Mouse (Mus musculus): Measurements from ENCODE around the gene Zfp652. TPM values are rescaled to one million over a fixed set of nuclear protein-coding genes. Genes with fewer than 3 reads are reported as not detected.

The Zfp652 gene
- polyA plus RNA-seq, 1 experiment from 2014 or later: 6.7 TPM

DNA sequence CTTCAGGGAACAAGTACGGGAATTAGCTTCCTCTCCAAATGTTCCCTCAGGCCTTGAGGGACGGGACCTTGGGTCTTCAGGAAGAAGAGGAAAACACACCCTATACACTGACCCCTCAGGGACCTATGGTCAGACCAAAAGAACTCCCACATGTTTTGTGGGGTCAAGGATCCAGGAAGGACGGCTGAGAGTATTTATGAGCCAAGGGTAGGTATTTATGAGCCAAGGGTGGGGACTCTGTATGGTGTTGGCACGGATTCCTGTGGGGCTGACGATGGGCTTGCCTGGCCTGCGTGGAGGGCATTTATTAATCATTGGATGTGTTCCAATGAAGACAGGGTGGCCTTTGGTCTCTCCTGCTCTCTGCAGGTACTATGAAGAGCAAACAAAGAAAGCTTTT is 124.0 kb downstream of the Zfp652 start:
- H3K27me3 ChIP-seq (ENCODE audit: control insufficient read depth, insufficient read depth, low read length): peaks cover 26% of the 10 kb centered on the region
- H3K9me3 ChIP-seq (ENCODE audit: control insufficient read depth, low read length): no peaks in the 10 kb centered on the region
- H3K36me3 ChIP-seq (ENCODE audit: control insufficient read depth, insufficient read depth, low read length): peaks cover 6% of the 10 kb centered on the region; the same call in 1 of the 2 replicates
- peak overlapping the region; percentile 31; the same call in 1 of the 2 replicates for H3K4me2 ChIP-seq (ENCODE audit: low read length)
- H3K9ac ChIP-seq (ENCODE audit: low read length): no peak overlapping the region
- peaks cover 37 to 50% of the 10 kb centered on the region in 2 experiments for H3K4me1 ChIP-seq (ENCODE audit: control insufficient read depth in 2 of 2, insufficient read depth in 2 of 2, low read length in 2 of 2)
- peak overlapping the region in 1 of 2 experiments; percentile 63; a peak in 1 of 4 replicates for H3K27ac ChIP-seq (replicated peaks in 1 of 2; ENCODE audit: control insufficient read depth in 1 of 2, insufficient read depth in 1 of 2, low read depth in 2 of 2, low read length in 2 of 2)
- WGBS: 51% methylated on average over 6 of the region's 6 CpGs
- no peak for ATAC-seq (ENCODE audit: insufficient number of reproducible peaks, insufficient read depth, low FRiP score, low read depth)
- no peak overlapping the region for H3K4me3 ChIP-seq (ENCODE audit: control insufficient read depth in 1 of 2, insufficient read depth in 1 of 2, low read depth in 1 of 2, low read length in 2 of 2)

- no peaks in the 10 kb centered on the region for H3K9me3 ChIP-seq (ENCODE audit: control insufficient read depth, low read length)
- ATAC-seq (ENCODE audit: insufficient number of reproducible peaks, insufficient read depth, low FRiP score, low read depth): no peak
- H3K9ac ChIP-seq (ENCODE audit: low read length): no peak within 1 kb of the TSS
- peak within 1 kb of the TSS; percentile 31 for H3K4me2 ChIP-seq (ENCODE audit: low read length)
- peaks cover 6% of the 10 kb centered on the region; the same call in 1 of the 2 replicates for H3K36me3 ChIP-seq (ENCODE audit: control insufficient read depth, insufficient read depth, low read length)
- H3K27me3 ChIP-seq (ENCODE audit: control insufficient read depth, insufficient read depth, low read length): peaks cover 20% of the 10 kb centered on the region
- peak within 1 kb of the TSS; percentile 18 to 63 for H3K27ac ChIP-seq (replicated peaks in 1 of 2; ENCODE audit: control insufficient read depth in 1 of 2, insufficient read depth in 1 of 2, low read depth in 2 of 2, low read length in 2 of 2)
- 18% methylated on average over 10 of the region's 10 CpGs for WGBS
- H3K4me1 ChIP-seq (ENCODE audit: control insufficient read depth in 2 of 2, insufficient read depth in 2 of 2, low read length in 2 of 2): peaks cover 37 to 51% of the 10 kb centered on the region in 2 experiments
- H3K4me3 ChIP-seq (ENCODE audit: control insufficient read depth in 1 of 2, insufficient read depth in 1 of 2, low read depth in 1 of 2, low read length in 2 of 2): no peak within 1 kb of the TSS
Observed at GRCm38 (mm10) chr11:95837059-95837458, 124.6 kb downstream of the Zfp652 start, which contains the start of gene Gngt2. Gene Gngt2, plus strand, starts transcription at chr11:95837216.

- Histone ChIP-seq H3K4me3 (ENCODE audit: control insufficient read depth in 1 of 2, insufficient read depth in 1 of 2, low read depth in 1 of 2, low read length in 2 of 2) (no peak overlapping the region), H3K36me3 (ENCODE audit: control insufficient read depth, insufficient read depth, low read length) (no peaks in the 10 kb centered on the region), H3K4me1 (ENCODE audit: control insufficient read depth in 2 of 2, insufficient read depth in 2 of 2, low read length in 2 of 2) (peaks cover 41 to 53% of the 10 kb centered on the region in 2 experiments), H3K27ac (replicated peaks in 1 of 2; ENCODE audit: control insufficient read depth in 1 of 2, insufficient read depth in 1 of 2, low read depth in 2 of 2, low read length in 2 of 2) (no peak overlapping the region), H3K9me3 (ENCODE audit: control insufficient read depth, low read length) (no peaks in the 10 kb centered on the region), H3K4me2 (ENCODE audit: low read length) (peak overlapping the region; percentile 52), H3K27me3 (ENCODE audit: control insufficient read depth, insufficient read depth, low read length) (peaks cover 6% of the 10 kb centered on the region; the same call in 1 of the 2 replicates), H3K9ac (ENCODE audit: low read length) (peak overlapping the region; percentile 8; the same call in 1 of the 2 replicates)
- no peak for ATAC-seq (ENCODE audit: insufficient number of reproducible peaks, insufficient read depth, low FRiP score, low read depth)
- WGBS: 82% methylated on average over 4 of the region's 4 CpGs
Observed at GRCm38 (mm10) chr11:95838598-95838997, 126.1 kb downstream of the Zfp652 start.

GRCm38 (mm10) chr11:95838999-95839868 is 126.8 kb downstream of the Zfp652 start:
- ATAC-seq (ENCODE audit: insufficient number of reproducible peaks, insufficient read depth, low FRiP score, low read depth): no peak
- no peaks in the 10 kb centered on the region for H3K9me3 ChIP-seq (ENCODE audit: control insufficient read depth, low read length)
- peak overlapping the region in 1 of 2 experiments; percentile 7; a peak in 1 of 4 replicates for H3K4me3 ChIP-seq (ENCODE audit: control insufficient read depth in 1 of 2, insufficient read depth in 1 of 2, low read depth in 1 of 2, low read length in 2 of 2)
- peaks cover 36 to 48% of the 10 kb centered on the region in 2 experiments for H3K4me1 ChIP-seq (ENCODE audit: control insufficient read depth in 2 of 2, insufficient read depth in 2 of 2, low read length in 2 of 2)
- H3K4me2 ChIP-seq (ENCODE audit: low read length): peak overlapping the region; percentile 52
- no peaks in the 10 kb centered on the region for H3K36me3 ChIP-seq (ENCODE audit: control insufficient read depth, insufficient read depth, low read length)
- no peak overlapping the region for H3K27ac ChIP-seq (replicated peaks in 1 of 2; ENCODE audit: control insufficient read depth in 1 of 2, insufficient read depth in 1 of 2, low read depth in 2 of 2, low read length in 2 of 2)
- no peak overlapping the region for H3K9ac ChIP-seq (ENCODE audit: low read length)
- WGBS: 74% methylated on average over 8 of the region's 8 CpGs
- H3K27me3 ChIP-seq (ENCODE audit: control insufficient read depth, insufficient read depth, low read length): peaks cover 2% of the 10 kb centered on the region; the same call in 1 of the 2 replicates

- H3K9ac ChIP-seq (ENCODE audit: low read length): peak overlapping the region; percentile 68
- peak overlapping the region; percentile 63 to 82 for H3K27ac ChIP-seq (replicated peaks in 1 of 2; ENCODE audit: control insufficient read depth in 1 of 2, insufficient read depth in 1 of 2, low read depth in 2 of 2, low read length in 2 of 2)
- H3K4me1 ChIP-seq (ENCODE audit: control insufficient read depth in 2 of 2, insufficient read depth in 2 of 2, low read length in 2 of 2): peaks cover 21 to 31% of the 10 kb centered on the region in 2 experiments
- 55% methylated on average over 5 of the region's 5 CpGs for WGBS
- H3K36me3 ChIP-seq (ENCODE audit: control insufficient read depth, insufficient read depth, low read length): 0 out of 2 replicates have a peak, but pooled peaks cover 3% of the 10 kb centered on the region
- peak overlapping the region; percentile 42 for H3K4me3 ChIP-seq (ENCODE audit: control insufficient read depth in 1 of 2, insufficient read depth in 1 of 2, low read depth in 1 of 2, low read length in 2 of 2)
- ATAC-seq (ENCODE audit: insufficient number of reproducible peaks, insufficient read depth, low FRiP score, low read depth): no peak
- H3K4me2 ChIP-seq (ENCODE audit: low read length): peak overlapping the region; percentile 52
- no peaks in the 10 kb centered on the region; the same call in 1 of the 2 replicates for H3K27me3 ChIP-seq (ENCODE audit: control insufficient read depth, insufficient read depth, low read length)
- H3K9me3 ChIP-seq (ENCODE audit: control insufficient read depth, low read length): no peaks in the 10 kb centered on the region
Observed at GRCm38 (mm10) chr11:95840694-95841497, 128.4 kb downstream of the Zfp652 start.

DNA sequence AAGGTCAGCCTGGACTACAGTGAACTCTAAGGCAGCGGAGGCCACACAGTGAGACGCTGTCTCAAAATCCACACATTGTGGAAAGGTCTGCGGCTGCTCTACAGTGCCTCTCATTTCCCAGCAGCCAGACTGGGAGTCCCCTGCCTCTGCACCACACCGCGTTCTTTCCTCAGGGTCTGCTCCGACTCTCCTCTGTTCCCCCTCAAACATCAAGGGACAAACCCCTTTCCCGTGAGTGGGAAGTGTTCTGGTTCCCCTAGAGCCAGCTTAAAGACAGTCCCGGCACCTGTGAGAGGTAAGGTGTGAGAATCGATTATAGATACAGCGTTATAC is 129.0 kb downstream of the Zfp652 start:
- ATAC-seq (ENCODE audit: insufficient number of reproducible peaks, insufficient read depth, low FRiP score, low read depth): no peak
- peak overlapping the region; percentile 68 for H3K9ac ChIP-seq (ENCODE audit: low read length)

GRCm38 (mm10) chr11:95842074-95842681 is 129.7 kb downstream of the Zfp652 start, which contains the start of gene Abi3:
Gene Abi3, minus strand, starts transcription at chr11:95842476.
- WGBS: 10% methylated on average over 11 of the region's 11 CpGs
- peaks cover 8 to 18% of the 10 kb centered on the region in 2 experiments for H3K4me1 ChIP-seq (ENCODE audit: control insufficient read depth in 2 of 2, insufficient read depth in 2 of 2, low read length in 2 of 2)

More for the DNA sequence above, 129.0 kb downstream of the Zfp652 start:
- H3K4me2 ChIP-seq (ENCODE audit: low read length): peak overlapping the region; percentile 52
- H3K36me3 ChIP-seq (ENCODE audit: control insufficient read depth, insufficient read depth, low read length): 0 out of 2 replicates have a peak, but pooled peaks cover 3% of the 10 kb centered on the region
- peaks cover 15 to 26% of the 10 kb centered on the region in 2 experiments for H3K4me1 ChIP-seq (ENCODE audit: control insufficient read depth in 2 of 2, insufficient read depth in 2 of 2, low read length in 2 of 2)
- 47% methylated on average over 10 of the region's 10 CpGs for WGBS
- no peaks in the 10 kb centered on the region for H3K9me3 ChIP-seq (ENCODE audit: control insufficient read depth, low read length)
- H3K4me3 ChIP-seq (ENCODE audit: control insufficient read depth in 1 of 2, insufficient read depth in 1 of 2, low read depth in 1 of 2, low read length in 2 of 2): peak overlapping the region; percentile 42
- H3K27me3 ChIP-seq (ENCODE audit: control insufficient read depth, insufficient read depth, low read length): no peaks in the 10 kb centered on the region; the same call in 1 of the 2 replicates
- peak overlapping the region; percentile 63 to 82 for H3K27ac ChIP-seq (replicated peaks in 1 of 2; ENCODE audit: control insufficient read depth in 1 of 2, insufficient read depth in 1 of 2, low read depth in 2 of 2, low read length in 2 of 2)

More at GRCm38 (mm10) chr11:95842074-95842681, 129.7 kb downstream of the Zfp652 start, which contains the start of gene Abi3:
- H3K27me3 ChIP-seq (ENCODE audit: control insufficient read depth, insufficient read depth, low read length): no peaks in the 10 kb centered on the region; the same call in 1 of the 2 replicates
- ATAC-seq (ENCODE audit: insufficient number of reproducible peaks, insufficient read depth, low FRiP score, low read depth): peak; percentile 83
- H3K9ac ChIP-seq (ENCODE audit: low read length): peak within 1 kb of the TSS; percentile 68
- H3K36me3 ChIP-seq (ENCODE audit: control insufficient read depth, insufficient read depth, low read length): 0 out of 2 replicates have a peak, but pooled peaks cover 3% of the 10 kb centered on the region
- peak within 1 kb of the TSS; percentile 52 for H3K4me2 ChIP-seq (ENCODE audit: low read length)
- peak within 1 kb of the TSS; percentile 42 for H3K4me3 ChIP-seq (ENCODE audit: control insufficient read depth in 1 of 2, insufficient read depth in 1 of 2, low read depth in 1 of 2, low read length in 2 of 2)
- H3K9me3 ChIP-seq (ENCODE audit: control insufficient read depth, low read length): no peaks in the 10 kb centered on the region
- peak within 1 kb of the TSS; percentile 72 to 82 for H3K27ac ChIP-seq (replicated peaks in 1 of 2; ENCODE audit: control insufficient read depth in 1 of 2, insufficient read depth in 1 of 2, low read depth in 2 of 2, low read length in 2 of 2)

Measured in heart, embryonic 14.5 days (tissue).